Mouse (Mus musculus) thymus, adult 18-20 months (tissue): ENCODE data around the gene Lmo1.

Experiments
- DNase-seq, 2 experiments: peaks; one replicate each; pipeline ENCODE4 v3.0.0; 2022; ENCODE audit warnings: mixed read lengths in 2 of 2

Gene Lmo1

DNA sequence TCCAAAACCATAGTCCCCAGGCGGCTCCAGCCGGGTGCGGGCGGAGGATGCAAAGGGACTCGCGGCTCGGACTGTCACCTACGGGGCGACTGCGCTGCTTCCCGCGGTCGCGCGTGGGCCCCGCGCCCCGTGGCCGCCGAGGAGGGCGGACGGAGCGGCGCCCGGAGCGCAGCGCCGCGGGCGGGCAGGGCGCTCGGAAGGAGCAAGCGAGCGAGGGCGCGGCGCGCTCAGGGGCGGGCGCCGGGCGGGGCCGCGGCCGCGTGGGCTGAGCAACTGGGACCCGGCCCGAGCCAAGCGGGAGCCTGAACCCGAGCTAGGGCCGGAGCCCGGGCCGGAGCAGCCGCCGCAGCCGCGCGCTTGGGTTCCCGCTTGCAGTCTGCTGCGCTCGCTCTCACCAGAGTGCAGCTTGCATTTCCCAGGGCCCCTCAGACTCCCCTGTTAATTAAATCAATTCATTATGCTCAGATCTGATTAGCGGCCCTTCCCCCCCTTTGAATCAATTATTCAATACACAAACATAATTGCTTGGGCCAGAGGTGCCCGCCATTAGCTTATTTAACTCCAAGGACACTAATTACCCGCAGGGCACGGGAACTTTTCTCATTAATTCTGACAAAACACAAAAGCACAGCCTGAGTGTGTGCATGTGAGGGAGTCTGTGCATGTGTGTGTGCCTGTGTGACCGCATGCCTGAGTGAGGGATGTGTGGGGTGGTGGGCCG lies at the start of gene Lmo1:
Gene Lmo1 (minus strand): TSS at position 259 of the 721 bp plus-strand sequence.
- no peak for DNase-seq

DNA sequence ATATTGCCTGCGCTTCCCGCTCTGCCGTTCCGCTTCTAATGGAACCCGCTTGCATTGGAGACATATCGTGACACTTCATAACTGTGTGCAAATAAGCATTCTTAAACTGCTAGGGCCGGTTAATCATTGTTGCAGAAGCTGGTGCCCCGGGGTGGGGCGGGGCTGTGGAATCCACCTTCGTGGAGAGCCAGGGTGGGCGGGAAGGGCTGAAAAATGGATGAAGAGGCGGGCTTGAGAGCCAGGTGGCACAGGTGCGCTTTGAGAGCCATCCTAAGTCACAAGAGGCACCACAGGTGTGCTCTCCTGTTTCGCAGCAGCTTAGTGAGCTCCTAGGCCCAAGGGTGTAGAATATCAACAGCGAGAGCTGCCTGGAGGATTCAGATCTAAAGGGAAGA lies 46.7 kb upstream of the Lmo1 start:
- DNase-seq: no peak

DNA sequence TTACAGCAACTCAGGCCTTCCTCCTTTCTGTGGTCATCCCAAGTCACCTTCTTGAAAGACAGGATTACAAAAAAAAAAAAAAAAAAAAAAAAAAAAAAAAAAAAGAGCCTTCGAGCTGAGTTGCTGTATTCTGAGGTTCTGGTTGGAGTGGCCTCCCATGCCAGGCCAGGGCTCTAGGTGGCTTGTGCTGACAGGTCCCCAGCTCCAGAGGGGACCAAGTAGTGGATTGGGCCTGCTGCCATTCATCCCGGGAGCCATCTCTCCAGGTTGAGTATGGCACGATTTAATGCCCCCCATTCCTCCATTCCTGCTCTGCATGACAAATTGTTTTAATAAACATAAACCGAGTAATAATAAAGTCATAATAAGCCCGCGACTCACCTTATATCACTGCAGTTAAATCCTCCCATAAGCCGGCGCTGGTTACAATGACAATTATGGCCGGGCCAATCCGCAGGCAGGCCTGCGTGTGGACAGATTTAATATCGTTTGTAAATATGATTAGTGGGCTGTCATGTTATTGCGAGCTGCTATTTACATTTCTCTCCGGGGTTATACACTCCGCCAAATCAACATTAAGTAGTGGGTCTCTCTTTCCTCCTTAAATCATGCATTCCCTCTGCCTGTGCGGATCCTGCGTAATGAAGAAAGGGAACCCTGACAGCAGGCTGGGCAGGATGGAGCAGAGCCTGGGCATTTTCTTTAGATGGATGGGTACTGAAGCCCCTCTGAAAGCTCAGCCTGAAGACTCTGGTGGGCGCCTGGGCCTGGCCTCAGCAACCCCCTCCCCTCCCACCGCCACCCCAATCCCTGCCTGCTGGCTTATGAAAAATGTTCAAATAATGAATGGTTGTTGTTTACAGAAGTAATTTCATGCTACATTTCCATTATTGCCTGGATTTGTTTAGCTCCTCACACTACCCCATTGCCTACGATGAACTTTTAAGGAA lies 46.0 kb upstream of the Lmo1 start:
- DNase-seq: no peak

DNA sequence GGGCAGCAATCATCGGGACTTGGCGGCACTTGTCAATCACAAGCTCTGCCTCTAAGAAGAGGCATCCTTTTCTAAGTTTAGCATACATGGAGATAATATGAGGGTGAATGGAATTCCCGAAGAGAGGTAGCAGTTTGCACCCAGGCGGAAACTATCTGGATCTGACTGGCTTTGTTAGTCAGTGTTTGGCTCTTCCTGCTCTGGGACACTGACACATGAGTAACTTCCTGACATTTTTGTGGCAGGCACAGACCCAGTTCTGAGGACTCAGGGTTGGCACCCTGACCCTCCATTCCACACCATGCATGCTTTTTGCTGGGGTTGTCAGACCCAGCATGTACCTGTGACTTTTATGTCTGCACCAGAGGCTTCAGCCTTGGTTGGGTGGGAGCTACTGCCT lies 45.0 kb upstream of the Lmo1 start:
- no peak for DNase-seq

DNA sequence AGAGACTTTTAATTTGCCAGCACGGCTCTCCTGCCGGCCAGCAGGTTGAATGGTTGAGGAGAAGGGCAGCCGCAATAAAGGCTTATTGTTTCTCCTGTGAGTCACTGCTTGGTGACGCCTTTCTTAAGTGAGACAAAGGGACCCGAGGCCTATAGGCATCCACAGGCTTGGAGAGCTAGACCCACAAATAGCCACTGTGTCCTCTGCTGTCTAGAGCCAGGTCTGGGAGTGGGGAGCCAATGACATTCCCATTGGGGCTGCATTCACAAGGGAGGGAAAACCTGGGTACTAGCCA lies 43.9 kb upstream of the Lmo1 start:
- DNase-seq: no peak

DNA sequence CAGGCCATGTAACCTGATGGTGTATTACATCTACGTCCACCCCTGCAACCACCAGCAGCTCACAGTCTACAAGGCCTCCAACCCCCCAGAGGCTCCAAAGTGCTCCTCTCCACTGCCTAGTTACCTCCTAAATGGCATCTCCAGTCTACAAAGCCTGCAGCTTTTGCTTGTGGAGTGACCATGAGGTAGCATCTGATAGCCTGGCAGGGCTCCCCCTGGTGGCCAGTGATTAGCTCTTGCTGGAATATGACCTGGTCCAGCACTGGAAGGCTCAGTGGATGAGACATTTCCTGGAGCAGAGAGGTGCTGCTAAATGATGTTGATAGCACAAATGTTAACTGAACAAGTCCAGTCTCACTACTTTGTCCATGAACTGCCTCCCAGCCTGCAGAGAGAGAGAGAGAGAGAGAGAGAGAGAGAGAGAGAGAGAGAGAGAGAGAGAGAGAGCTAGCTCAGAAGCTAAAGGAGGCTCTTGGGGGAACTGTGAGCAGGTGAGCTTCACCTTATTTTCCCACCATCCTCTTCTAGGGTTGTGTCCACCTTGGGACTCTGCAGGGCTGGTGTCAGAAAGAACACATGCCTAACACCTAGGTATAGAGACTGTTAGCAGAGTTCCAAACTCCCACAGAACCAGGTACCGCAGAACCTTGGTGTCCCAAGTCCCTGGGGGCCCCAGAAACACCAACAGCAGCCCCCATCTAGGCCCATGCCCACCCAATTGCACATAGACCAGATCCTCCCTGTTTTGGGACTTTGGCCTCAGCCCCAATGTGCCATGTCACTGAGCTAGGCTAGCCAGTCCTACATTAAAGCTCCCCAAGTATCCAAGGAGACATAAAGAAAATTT lies 43.3 kb upstream of the Lmo1 start:
- DNase-seq: no peak

DNA sequence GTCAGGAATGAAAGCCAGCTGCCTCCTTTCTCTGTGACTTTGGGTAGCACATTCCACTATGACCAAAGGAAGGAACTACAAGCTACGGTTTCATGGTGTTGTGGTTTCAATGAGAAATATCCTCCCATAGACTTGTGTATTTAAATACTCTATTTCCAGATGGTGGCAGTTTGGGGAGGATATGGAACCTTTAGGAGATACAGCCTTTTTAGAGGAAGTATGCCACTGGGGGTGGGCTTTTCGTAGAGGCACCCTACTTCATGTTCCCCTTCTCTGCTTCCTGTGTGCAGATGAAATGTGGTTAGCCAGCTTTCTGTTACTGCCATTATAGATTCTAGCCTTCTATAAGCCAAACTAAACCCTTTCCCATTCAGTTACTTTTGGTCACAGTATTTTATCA lies 34.8 kb upstream of the Lmo1 start:
- DNase-seq: no peak

DNA sequence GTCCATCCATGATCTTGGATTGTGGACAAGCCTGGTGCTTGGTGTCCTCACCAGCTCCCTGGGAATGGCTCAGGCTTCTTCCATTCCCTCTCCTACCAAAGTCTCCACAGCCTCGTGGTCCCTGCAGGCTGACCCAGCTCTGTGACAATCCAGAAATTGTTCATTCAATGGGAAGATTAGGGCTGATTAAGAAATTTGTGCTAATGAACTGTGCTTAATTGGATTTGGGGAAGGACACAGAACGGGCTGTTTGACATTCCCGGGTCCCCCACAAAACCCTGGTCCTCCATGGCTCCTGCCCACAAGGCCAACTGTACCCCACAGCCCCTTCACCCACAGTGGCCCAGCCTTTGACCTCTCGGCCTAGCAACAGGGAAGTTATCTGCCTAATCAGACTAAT lies 32.8 kb upstream of the Lmo1 start:
- DNase-seq: no peak

DNA sequence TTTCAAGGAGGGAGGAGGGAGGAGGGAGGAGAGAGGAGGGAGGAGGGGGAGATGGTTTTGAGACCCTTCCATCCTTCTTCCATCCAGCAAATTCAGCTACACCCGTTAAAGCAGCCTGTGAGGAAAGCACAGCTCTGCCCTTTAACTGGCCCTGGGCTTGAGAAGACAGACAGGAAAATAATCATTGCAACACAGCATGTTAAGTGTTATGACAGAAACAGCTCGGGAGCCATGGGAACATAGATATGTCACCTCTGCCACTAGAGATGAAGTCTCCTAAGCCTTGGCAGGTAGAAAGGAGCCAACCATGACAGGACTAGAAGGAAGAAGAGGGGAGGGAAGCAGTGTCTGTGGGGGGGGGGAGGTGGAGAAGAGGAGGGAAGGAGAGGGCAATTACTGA lies 31.4 kb upstream of the Lmo1 start:
- no peak for DNase-seq

DNA sequence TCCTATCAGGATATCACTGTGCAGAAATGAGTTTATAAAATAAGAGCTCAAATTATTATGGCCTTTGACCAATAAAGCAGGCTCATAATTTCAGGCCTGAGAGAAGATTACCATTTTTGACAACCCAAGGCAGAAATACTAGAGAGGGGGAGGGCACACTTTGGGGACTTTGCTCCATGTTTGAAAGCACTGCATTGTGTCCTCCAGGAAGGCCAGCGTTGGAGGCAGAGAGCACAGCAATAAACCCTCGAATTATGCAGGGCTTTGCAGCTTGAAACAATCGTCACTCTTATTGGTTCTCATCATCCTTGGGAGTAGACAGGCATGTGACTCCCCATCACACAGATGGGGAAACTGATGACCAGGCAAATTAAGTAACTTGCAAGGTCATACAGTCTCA lies 28.1 kb upstream of the Lmo1 start:
- no peak for DNase-seq

DNA sequence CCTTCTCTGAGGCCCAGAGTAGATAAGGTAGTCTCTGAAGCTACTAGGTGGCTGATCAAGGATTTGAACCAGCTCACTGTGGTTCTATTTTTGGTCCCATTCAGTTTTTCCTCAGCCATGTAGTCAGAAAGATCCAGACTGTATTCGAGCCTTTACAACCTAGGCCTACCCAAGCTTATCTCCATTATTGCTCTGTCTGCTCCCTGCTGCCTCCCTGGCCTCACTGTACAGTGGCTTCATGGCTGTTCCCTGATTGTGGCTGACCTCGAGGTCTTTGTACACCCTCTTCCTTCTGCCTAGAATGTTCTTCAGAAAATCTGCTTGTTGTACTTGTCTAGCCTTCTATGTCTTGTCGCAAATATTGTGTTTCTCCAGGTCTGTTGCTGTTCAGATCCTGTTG lies 25.6 kb upstream of the Lmo1 start:
- DNase-seq: no peak

DNA sequence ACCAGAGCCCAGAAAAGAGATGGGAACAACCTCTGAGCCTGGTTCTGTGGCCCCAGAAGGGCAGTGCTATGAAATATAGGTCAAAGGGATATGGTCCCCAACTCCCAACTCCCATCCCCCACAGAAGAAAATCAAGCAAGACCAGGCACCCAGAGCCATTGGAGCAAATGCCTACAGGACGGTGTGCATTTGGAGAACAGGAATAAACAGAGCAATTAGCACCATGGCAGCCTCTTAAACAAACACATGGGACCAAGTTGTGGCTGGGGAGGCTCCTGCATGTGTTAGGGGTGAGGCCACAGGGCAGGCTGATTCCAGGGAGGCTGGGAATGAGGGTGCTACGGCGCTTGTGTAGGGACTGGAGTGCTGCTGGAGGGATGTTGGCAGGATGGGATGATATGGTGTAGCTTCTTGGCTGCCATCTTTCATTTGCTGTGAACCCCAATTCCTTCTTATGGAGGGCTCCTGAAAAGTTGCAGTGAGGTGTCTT lies 22.2 kb upstream of the Lmo1 start:
- no peak for DNase-seq

DNA sequence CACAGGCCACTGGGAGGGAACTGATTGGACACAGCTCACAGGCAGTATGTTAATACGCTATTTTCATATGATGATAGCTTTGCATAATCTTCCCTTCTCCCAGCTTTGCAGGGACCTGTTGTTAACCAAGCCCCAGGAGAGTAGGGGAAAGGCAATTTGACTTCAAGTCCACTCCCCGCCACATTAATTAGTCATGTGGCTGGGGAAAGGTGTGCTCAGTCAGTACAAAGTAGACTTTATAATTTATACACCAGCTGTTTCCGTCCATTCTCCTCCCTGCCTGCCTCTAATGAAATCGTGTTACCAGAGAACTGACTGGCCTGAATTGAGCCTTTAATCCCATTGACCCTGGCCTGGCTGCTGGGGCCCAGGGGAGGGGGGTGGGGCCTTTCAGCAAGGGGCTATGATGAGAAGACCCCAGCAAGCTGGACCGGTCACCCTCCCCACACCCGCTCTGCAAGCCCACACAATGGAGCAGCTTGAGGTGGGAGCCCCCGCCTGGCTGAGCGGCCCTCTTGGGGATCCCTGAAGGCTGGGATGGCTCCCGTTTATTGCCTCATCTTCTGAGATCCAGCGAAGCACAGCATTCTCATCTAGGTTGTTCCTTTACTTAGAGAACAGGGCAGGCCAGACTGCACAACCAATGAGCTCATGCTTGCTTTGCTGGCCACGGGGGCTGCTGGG lies 21.5 kb upstream of the Lmo1 start:
- DNase-seq: no peak

DNA sequence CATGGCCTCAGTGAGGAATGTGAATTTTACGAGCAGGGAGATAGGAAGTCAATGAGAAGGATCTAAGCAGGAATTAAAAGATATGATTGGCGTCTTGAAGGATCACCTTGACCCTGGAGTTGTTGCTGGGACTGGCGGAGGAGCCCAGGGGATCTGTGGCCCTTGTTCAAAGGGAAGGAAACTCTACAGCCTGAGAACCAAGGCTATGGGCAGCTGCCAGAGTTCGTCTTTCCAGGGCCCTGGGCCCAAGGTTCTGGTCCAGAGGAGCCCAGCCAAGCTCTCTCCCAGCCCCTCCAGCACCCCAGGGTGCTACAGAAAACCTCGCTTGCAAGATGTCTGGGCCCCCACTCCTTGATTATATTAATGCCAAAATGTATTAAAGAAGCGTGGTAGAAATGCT lies 21.0 kb upstream of the Lmo1 start:
- no peak for DNase-seq

DNA sequence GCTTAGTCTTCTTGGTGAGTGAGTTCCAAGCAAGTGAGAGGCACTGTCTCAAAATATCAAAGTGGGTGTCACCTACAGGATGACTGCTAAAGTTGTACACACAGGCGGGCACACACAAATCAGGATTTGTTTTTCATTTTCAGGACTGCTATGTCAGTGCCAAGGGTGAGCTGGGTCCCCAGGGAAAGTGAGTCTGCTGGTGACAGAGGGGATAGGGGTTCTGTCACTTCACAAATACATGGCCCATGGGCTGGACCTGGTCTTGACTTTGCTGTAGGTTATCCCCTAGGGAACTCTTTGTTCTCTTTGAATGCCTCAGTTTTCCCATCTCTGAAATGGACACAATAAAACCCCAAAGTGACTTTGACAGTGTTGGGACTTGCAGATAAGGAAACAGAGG lies 19.8 kb upstream of the Lmo1 start:
- no peak for DNase-seq

DNA sequence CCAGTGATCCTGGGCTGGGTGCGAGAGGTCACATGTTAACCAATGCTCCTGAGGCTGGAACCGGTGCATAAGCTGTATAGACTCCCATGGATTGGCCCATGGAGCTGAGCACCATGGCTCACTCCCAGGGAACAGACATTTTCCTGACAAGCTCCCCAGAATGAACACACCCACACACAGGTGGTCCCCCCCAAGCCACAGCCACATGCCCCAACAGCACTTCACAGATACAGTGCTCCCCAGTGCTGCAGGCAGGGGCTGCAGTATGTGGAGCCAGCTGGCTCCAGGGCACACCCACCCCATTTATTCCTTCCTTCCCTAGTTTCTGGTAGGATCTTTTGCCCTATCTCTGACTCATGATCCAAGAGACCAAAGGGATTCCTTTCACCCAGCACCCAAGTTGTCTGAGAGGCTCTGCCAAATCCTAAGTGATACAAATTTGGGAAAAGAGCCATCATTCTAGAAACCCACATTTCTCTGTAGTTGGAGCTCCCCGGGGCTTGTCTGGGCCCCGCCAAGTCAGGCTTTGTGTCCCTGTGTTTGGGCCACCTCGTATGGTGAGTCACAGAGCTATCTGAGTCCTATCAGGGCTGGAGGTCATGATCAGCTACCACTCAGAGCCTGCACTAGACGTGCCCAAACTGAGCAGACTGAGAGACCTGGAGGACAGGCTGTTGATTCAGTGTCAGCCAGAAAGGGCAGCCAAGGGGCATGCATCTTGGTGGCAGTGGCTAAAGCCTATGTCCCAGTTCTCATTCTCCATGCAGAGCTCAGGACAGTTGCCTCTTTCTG lies 12.4 kb upstream of the Lmo1 start:
- DNase-seq: no peak

DNA sequence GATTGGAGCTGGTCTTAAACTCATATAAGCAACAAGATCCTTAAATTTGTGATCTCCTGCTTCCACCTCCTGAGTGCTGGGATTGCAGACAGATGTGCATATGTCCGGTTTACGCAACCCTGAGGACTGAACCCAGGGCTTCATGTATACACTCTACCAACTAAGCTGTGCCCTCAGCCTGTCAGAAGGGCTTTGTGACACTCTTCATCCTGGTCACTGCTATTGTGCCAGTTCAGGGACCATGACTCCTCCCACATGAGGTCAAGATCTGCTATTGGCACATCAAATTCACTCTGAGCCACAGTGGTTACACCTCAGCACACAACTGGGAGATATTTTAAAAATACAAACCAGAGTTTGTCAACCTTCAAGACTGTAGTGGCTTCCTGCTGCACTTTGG lies 11.0 kb upstream of the Lmo1 start:
- no peak for DNase-seq

DNA sequence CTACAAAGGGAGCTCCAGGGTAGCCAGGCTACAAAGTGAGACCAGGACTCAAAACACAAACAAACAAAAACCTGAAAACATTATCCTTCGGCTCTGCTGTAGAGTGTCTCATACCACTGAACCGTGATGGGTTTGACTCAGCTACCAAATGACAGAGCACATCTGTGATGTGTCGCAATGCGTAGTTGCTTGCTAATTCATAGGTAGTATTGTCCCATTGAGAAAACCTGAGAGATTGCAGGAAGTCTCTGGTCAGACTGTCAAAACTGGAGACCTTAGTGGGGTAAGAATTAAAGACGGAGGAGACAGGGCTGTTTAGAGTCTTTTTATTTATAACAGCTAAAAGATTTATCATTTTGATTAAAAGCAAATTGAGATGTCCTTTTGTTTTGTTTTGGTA lies 10.6 kb upstream of the Lmo1 start:
- DNase-seq: no peak

DNA sequence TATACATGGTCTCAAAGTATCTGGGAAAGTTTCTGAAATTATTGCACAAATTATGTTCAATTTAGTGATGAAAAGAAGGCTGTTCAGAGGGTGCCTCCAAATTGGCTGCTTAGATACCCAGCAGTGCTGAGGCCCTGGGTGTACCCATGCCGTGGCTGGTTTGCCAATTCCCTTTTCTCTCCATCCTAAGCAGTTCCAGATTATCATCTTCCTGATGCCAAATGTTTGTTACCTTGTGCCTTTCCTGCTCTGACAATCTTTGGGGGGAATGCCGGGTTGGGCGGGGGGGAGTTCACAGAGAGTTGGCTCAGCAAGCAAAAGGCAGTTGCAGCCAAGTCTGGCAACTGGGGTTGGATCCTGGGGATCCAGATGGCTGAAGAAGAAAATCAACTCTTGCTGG lies 1.7 kb upstream of the Lmo1 start:
- DNase-seq: no peak

DNA sequence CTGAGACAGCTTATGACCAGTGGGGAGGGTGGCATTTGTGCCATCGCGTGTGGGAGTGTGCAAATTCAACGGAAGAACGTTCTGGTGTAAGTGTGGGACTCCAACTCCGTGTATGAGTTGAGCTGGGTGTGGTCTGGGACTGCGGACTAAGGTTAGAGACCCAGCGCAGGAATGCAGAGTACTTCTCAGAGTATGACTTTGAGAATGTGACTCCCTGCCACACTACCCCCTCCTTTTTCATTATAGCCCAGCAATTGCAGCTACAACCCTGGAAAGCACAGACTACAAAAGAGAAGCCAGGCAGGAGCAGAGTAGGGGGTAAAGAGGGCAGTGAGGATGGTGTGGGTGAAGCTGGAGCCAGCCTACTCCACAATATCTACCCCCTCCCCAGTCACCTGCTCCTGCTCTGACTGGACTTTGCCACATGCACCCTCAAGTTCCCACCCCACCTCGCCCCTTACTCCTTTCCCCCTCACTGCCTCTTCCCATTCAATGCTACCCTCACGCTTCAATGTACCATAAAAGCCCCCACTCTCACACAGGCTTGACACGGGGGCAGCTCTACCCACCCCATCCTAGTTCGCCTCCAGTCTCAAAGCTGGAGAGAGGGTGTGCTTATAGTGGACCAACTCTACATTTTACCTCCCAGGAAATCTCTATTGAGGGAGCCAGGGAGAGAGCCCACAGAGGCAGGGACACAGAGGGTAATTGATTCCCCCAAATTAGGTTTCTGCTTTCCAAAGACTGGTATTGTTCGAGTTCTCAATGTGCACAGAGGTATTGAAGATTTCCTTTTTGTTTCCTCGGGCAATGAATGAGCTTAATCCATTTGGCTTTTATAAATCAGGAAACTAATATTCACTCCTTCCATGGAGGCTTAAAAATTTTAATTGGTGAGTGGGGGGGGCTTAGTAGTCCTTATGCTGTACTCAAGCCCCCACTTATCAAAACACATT lies 941 bp upstream of the Lmo1 start:
- no peak for DNase-seq
